Mouse (Mus musculus) left cerebral cortex, adult 8-10 months (tissue): ENCODE measurements around the gene Prrc2a. TPM values are rescaled to one million over a fixed set of nuclear protein-coding genes. Genes with fewer than 3 reads are reported as not detected.

Experiments used
- DNase-seq, 2 experiments: peaks; one replicate each; pipeline ENCODE4 v3.0.0; 2022; ENCODE audit warnings: low spot score in 2 of 2
- total RNA-seq, 4 experiments: library from RNA; stranded (reverse); gene quantifications; 2 replicates each; pipeline ENCODE4 v1.2.4; 2022

The Prrc2a gene
- total RNA-seq, 4 experiments from 2014 or later: 272 to 295 (median 280) TPM

- DNase-seq: no peak
Measured at GRCm38 (mm10) chr17:35163326-35164081, 1.2 kb downstream of the Prrc2a start.

- DNase-seq: no peak
Measured at GRCm38 (mm10) chr17:35162730-35163129, 2.0 kb downstream of the Prrc2a start.

GRCm38 (mm10) chr17:35162121-35162520 is 2.6 kb downstream of the Prrc2a start:
- DNase-seq: no peak

GRCm38 (mm10) chr17:35161421-35161820 is 3.3 kb downstream of the Prrc2a start:
- DNase-seq: no peak

DNA sequence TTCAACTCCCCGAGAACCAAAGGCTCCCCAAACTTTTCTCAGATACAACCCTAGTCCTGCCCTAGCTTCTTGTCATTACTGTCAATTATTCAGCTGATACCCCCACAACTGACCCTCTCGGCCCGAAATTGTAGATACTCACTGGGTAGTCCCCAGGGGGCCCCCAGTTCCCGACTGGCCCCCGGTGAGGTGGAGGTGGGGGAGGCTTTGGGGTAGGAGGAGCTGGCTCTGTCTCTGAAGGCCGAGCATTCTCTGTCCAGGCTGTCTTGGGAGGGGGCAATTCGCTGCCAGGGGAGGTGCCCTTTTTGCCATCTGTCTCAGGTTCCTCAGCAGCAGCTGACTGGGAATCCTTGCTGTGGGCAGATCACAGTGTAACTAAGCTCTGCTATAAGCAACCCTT is 5.1 kb downstream of the Prrc2a start:
- no peak for DNase-seq

- no peak for DNase-seq
Measured at GRCm38 (mm10) chr17:35158850-35159593, 5.7 kb downstream of the Prrc2a start.

DNA sequence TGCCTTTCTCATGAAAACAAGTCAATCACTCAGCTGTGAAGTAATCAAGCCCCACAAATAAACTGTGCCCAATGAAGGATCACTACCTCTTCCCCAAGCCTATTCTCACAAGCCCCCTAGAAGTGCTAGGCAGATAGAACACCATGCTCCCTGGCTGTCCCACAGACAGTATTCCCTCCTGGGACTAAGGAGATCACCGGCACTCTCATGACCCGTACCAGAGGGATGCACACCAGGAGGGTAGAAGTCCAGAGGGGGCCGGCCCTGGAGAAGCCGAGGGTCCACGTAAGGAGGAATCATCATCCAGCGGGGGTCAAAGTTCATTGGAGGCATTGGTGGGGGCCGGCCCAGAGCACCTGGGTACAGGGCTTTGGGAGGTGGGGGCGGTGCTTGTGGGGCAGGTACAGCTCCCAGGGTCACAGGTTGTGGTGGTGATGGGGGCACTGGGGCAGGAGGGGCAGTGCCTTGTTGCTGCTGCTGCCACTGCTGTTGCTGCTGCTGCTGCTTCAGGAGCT is 7.0 kb downstream of the Prrc2a start:
- no peak for DNase-seq

DNA sequence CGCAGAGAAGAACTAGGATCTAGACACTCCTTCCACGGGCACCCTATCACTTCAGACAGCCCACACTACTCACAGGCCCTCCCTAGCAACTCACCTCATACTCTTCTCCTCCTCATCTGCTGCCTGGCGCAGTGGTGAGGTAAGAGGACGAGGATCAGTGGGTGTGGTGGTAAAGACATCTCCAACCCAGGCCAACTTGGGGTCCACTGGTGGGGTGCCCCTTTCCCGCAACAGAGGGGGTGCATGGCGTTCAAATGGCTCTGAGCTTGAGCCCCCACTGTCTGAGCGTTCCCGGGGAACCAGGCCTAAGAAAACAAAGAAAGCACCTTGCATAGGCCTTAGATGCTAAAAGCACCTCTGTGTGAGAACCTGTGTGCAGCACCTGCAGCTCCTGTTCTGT is 7.4 kb downstream of the Prrc2a start:
- DNase-seq: no peak

DNA sequence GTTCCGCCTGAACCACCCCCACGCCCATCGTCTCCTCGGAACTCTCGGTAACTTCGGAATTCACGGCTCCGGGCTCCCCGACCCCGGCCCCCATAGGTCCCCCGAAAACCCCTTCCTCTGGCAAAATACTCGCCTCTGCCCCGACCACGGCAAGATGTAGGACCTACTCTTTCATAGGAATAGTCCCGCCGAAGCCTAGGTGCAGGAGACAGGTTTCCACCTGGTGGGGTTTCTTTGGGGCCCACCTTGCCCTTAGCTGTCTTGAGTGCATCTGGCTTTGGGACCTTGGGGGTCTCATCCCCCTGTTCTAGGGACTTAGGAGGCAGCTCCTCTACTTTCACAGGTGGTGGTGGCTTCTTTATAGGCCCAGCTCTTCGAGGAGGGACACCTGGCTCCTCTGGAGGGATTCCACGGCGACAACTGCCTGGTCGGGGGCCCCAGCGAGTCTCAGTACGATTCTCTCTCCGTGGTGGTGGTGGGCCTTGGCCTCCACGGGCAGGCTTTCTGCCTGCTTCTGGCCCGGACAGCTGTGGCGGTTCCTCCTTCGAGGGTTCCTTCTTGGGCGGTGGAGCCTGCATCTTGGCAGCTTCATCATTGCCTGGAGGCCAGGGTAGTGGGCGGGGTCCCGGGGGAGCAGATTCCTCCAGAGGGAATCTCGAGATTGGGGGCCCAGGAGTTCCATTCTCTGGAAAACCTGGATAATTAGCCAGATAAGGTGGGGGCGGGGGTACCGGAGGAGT is 8.1 kb downstream of the Prrc2a start:
- DNase-seq: no peak

- DNase-seq: no peak
Measured at GRCm38 (mm10) chr17:35155451-35155850, 9.2 kb downstream of the Prrc2a start.

GRCm38 (mm10) chr17:35154616-35155015 is 10.1 kb downstream of the Prrc2a start:
- DNase-seq: no peak

GRCm38 (mm10) chr17:35153931-35154330 is 10.8 kb downstream of the Prrc2a start:
- no peak for DNase-seq

DNA sequence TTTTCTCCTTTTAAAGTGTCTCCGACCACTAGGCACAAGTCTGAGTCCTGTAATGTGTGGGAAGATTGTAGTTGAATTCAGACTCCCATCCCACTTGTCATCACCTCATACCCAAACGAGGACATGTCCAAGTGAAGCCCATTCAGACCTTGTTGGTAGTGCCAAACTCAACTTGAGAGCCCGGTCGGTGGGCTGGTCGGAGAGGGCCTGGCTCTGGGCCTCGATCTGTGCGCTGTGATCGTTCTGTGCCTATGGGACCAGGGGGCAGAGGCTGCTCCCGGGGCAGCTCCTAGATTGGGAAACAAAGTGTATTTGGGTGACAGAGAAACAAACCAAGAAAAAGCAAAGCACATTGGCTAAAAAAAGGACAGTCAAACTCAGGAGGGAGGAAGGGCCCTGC is 11.6 kb downstream of the Prrc2a start:
- DNase-seq: no peak

- DNase-seq: no peak
Measured at GRCm38 (mm10) chr17:35152121-35152520, 12.6 kb downstream of the Prrc2a start.

GRCm38 (mm10) chr17:35147922-35148639 is 16.6 kb downstream of the Prrc2a start:
- DNase-seq: no peak

- DNase-seq: no peak
Measured at GRCm38 (mm10) chr17:35147348-35147747, 17.3 kb downstream of the Prrc2a start.

DNA sequence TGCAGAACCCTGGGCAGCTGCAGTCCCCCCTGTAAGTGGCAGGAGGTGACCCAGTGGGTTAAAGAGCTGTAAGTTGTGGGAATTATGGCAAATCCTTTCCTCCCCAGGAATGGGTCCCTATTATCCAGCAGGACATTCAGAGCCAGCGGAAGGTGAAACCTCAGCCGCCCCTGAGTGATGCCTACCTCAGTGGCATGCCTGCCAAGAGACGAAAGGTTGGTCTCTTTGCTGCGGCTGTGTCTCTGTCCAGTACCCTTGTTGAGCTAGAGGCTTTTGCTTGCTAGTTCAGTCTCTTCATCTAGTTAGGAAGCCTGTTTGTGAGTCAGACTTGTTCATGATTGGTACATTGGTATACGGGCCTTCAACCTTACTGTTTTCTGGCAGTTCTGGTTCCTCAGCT is 18.6 kb downstream of the Prrc2a start:
- no peak for DNase-seq

DNA sequence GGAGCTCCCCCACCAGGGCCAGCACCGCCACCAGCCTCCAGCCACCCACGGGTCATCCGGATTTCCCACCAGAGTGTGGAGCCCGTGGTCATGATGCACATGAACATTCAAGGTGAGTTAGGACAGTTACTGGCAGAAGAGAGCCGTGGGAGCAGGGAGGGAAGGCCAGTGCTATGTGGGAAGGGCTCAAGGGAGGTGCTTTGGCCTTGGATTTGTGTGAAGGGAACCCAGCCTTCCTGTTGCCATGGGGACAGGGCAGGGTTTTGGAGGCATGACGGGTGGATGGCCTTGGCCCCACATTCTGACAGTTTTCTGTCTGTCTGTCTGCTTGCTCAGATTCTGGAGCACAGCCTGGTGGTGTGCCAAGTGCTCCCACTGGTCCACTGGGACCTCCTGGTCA is 22.7 kb downstream of the Prrc2a start:
- DNase-seq: no peak

GRCm38 (mm10) chr17:35140490-35140996 is 24.2 kb downstream of the Prrc2a start:
- no peak for DNase-seq

DNA sequence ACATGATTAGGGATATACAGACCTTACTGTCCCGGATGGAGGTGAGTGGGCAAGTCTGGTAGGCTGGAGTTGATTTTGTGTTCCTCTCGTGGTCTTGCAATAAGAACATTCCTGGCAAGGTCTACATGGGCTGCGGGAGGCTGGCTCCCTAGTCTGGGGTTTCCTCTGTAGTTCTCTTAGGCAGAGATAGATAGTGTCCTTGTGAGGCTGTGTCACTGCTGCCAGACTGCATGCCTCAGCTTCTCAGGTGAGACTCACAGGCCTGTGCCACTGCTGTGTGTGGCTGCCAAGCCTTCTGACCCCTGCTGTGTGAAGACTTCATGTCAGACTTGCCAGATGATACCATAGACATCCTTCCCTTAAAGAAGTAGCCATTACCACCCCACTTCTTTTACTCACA is 25.4 kb downstream of the Prrc2a start:
- DNase-seq: no peak
